Mouse (Mus musculus): ENCODE measurements around the gene Ch25h. TPM values are rescaled to one million over a fixed set of nuclear protein-coding genes. Genes with fewer than 3 reads are reported as not detected.

Ch25h gene
- polyA plus RNA-seq (2012; ENCODE audit: insufficient read depth, insufficient read length, missing spikeins), result 0.75 TPM in 1 of 2 replicates, not detected in the other

- Histone ChIP-seq H3K4me3 (ENCODE audit: insufficient read depth, low read depth, low read length) (peak within 1 kb of the TSS; percentile 61), H3K4me1 (ENCODE audit: control insufficient read depth, insufficient read depth, insufficient read length, low read length) (peaks cover 3% of the 10 kb centered on the region; the same call in 1 of the 2 replicates), H3K27ac (replicated peaks; ENCODE audit: low read depth, low read length) (0 out of 2 replicates have a peak within 1 kb of the TSS, but pooled peaks have one; percentile 2)
Measured at GRCm38 (mm10) chr19:34474991-34475971, at the start of gene Ch25h. Gene Ch25h, minus strand, starts transcription at chr19:34475164.

GRCm38 (mm10) chr19:34524646-34525045, 49.7 kb upstream of the Ch25h start:
- peak overlapping the region; percentile 37 for H3K27ac ChIP-seq (replicated peaks; ENCODE audit: low read depth, low read length)
- peaks cover 11% of the 10 kb centered on the region for H3K4me1 ChIP-seq (ENCODE audit: control insufficient read depth, insufficient read depth, insufficient read length, low read length)
- peak overlapping the region; percentile 41 for H3K4me3 ChIP-seq (ENCODE audit: insufficient read depth, low read depth, low read length)

GRCm38 (mm10) chr19:34523106-34523725, 48.3 kb upstream of the Ch25h start:
- Histone ChIP-seq H3K27ac (replicated peaks; ENCODE audit: low read depth, low read length) (peak overlapping the region; percentile 59), H3K4me1 (ENCODE audit: control insufficient read depth, insufficient read depth, insufficient read length, low read length) (peaks cover 24% of the 10 kb centered on the region), H3K4me3 (ENCODE audit: insufficient read depth, low read depth, low read length) (no peak overlapping the region)

GRCm38 (mm10) chr19:34521978-34522377, 47.0 kb upstream of the Ch25h start:
- no peak overlapping the region for H3K4me3 ChIP-seq (ENCODE audit: insufficient read depth, low read depth, low read length)
- H3K27ac ChIP-seq (replicated peaks; ENCODE audit: low read depth, low read length), result peak overlapping the region; percentile 77
- H3K4me1 ChIP-seq (ENCODE audit: control insufficient read depth, insufficient read depth, insufficient read length, low read length), result peaks cover 31% of the 10 kb centered on the region

- Histone ChIP-seq H3K27ac (replicated peaks; ENCODE audit: low read depth, low read length) (peak overlapping the region; percentile 77), H3K4me3 (ENCODE audit: insufficient read depth, low read depth, low read length) (no peak overlapping the region), H3K4me1 (ENCODE audit: control insufficient read depth, insufficient read depth, insufficient read length, low read length) (peaks cover 36% of the 10 kb centered on the region)
Measured at GRCm38 (mm10) chr19:34521361-34521760, 46.4 kb upstream of the Ch25h start.

- no peak overlapping the region for H3K4me3 ChIP-seq (ENCODE audit: insufficient read depth, low read depth, low read length)
- H3K4me1 ChIP-seq (ENCODE audit: control insufficient read depth, insufficient read depth, insufficient read length, low read length), result peaks cover 47% of the 10 kb centered on the region
- H3K27ac ChIP-seq (replicated peaks; ENCODE audit: low read depth, low read length), result peak overlapping the region; percentile 67
Measured at GRCm38 (mm10) chr19:34520051-34520450, 45.1 kb upstream of the Ch25h start.

- Histone ChIP-seq H3K4me3 (ENCODE audit: insufficient read depth, low read depth, low read length) (no peak overlapping the region), H3K4me1 (ENCODE audit: control insufficient read depth, insufficient read depth, insufficient read length, low read length) (peaks cover 49% of the 10 kb centered on the region), H3K27ac (replicated peaks; ENCODE audit: low read depth, low read length) (peak overlapping the region; percentile 84)
Measured at GRCm38 (mm10) chr19:34519646-34520045, 44.7 kb upstream of the Ch25h start.

- Histone ChIP-seq H3K4me1 (ENCODE audit: control insufficient read depth, insufficient read depth, insufficient read length, low read length) (peaks cover 52% of the 10 kb centered on the region), H3K27ac (replicated peaks; ENCODE audit: low read depth, low read length) (peak overlapping the region; percentile 84), H3K4me3 (ENCODE audit: insufficient read depth, low read depth, low read length) (no peak overlapping the region)
Measured at GRCm38 (mm10) chr19:34518786-34519185, 43.8 kb upstream of the Ch25h start.

GRCm38 (mm10) chr19:34517812-34518594, 43.0 kb upstream of the Ch25h start:
- H3K27ac ChIP-seq (replicated peaks; ENCODE audit: low read depth, low read length), result peak overlapping the region; percentile 84
- H3K4me1 ChIP-seq (ENCODE audit: control insufficient read depth, insufficient read depth, insufficient read length, low read length), result peaks cover 47% of the 10 kb centered on the region
- H3K4me3 ChIP-seq (ENCODE audit: insufficient read depth, low read depth, low read length), result no peak overlapping the region

GRCm38 (mm10) chr19:34517197-34517596, 42.2 kb upstream of the Ch25h start:
- peak overlapping the region; percentile 96 for H3K27ac ChIP-seq (replicated peaks; ENCODE audit: low read depth, low read length)
- H3K4me1 ChIP-seq (ENCODE audit: control insufficient read depth, insufficient read depth, insufficient read length, low read length), result peaks cover 47% of the 10 kb centered on the region
- no peak overlapping the region for H3K4me3 ChIP-seq (ENCODE audit: insufficient read depth, low read depth, low read length)

- no peak overlapping the region for H3K4me3 ChIP-seq (ENCODE audit: insufficient read depth, low read depth, low read length)
- H3K27ac ChIP-seq (replicated peaks; ENCODE audit: low read depth, low read length), result peak overlapping the region; percentile 96
- H3K4me1 ChIP-seq (ENCODE audit: control insufficient read depth, insufficient read depth, insufficient read length, low read length), result peaks cover 50% of the 10 kb centered on the region
Measured at GRCm38 (mm10) chr19:34516346-34516745, 41.4 kb upstream of the Ch25h start.

GRCm38 (mm10) chr19:34515681-34516080, 40.7 kb upstream of the Ch25h start:
- Histone ChIP-seq H3K27ac (replicated peaks; ENCODE audit: low read depth, low read length) (peak overlapping the region; percentile 96), H3K4me1 (ENCODE audit: control insufficient read depth, insufficient read depth, insufficient read length, low read length) (peaks cover 50% of the 10 kb centered on the region), H3K4me3 (ENCODE audit: insufficient read depth, low read depth, low read length) (no peak overlapping the region)

- H3K4me1 ChIP-seq (ENCODE audit: control insufficient read depth, insufficient read depth, insufficient read length, low read length), result peaks cover 24% of the 10 kb centered on the region
- H3K4me3 ChIP-seq (ENCODE audit: insufficient read depth, low read depth, low read length), result no peak overlapping the region
- H3K27ac ChIP-seq (replicated peaks; ENCODE audit: low read depth, low read length), result peak overlapping the region; percentile 28
Measured at GRCm38 (mm10) chr19:34511528-34511927, 36.6 kb upstream of the Ch25h start.

- Histone ChIP-seq H3K4me1 (ENCODE audit: control insufficient read depth, insufficient read depth, insufficient read length, low read length) (peaks cover 17% of the 10 kb centered on the region), H3K27ac (replicated peaks; ENCODE audit: low read depth, low read length) (peak overlapping the region; percentile 32; the same call in 1 of the 2 replicates), H3K4me3 (ENCODE audit: insufficient read depth, low read depth, low read length) (no peak overlapping the region)
Measured at GRCm38 (mm10) chr19:34510717-34511116, 35.8 kb upstream of the Ch25h start.

Data from brown adipose tissue, adult 24 weeks (tissue).